Mouse (Mus musculus) NIH3T3 (cell line): ENCODE results near the gene Cog3.

Experiments used
- DNase-seq: peaks from one replicate; pipeline ENCODE4 v3.0.0-alpha.2; 2012; ENCODE audit warnings: low read depth

Gene Cog3

DNA sequence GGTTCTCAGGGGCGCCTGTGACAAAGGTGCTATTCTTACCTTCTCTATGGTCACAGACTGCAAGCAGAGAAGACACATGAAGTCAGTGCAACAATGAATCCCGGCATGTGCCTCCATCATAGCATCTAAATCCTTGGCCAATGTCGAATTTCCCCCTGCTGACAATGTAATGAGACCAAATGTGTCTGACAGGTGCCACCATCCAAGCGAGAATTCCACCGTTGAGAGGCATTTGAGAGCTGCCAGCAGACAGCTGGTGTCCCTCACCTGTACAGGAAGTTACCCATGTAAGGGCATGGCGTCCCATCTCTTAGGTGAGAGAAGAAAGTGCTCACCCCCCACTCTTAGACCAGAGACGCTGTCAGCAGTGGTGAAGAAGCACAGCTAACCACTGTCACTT is 4.1 kb upstream of the Cog3 start:
- DNase-seq = no peak

- no peak for DNase-seq
These were observed 3.5 kb upstream of the Cog3 start for GRCm38 (mm10) chr14:75757821-75758220.

GRCm38 (mm10) chr14:75756971-75757370 is 2.7 kb upstream of the Cog3 start:
- peak; percentile 76 for DNase-seq

- DNase-seq = no peak
These were observed 1.1 kb downstream of the Cog3 start for GRCm38 (mm10) chr14:75753206-75753605.

DNA sequence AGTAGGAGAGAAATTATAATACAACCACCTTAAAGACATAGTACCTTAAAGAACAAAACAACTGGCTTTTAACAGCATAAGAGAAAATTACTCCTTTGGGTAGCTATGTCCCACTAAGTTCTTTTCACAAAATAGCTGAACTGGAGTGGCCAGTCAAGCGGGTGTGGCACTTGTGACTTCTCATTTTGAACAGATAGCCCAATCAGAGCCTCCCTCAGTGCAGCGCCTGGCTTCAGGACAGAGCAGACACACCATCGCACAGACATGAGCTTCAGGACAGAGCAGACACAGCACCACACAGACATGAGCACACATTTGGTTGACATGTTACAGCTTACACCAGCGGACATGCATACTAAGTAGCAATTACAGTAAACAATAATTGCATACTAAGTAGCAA is 3.3 kb downstream of the Cog3 start:
- no peak for DNase-seq

DNA sequence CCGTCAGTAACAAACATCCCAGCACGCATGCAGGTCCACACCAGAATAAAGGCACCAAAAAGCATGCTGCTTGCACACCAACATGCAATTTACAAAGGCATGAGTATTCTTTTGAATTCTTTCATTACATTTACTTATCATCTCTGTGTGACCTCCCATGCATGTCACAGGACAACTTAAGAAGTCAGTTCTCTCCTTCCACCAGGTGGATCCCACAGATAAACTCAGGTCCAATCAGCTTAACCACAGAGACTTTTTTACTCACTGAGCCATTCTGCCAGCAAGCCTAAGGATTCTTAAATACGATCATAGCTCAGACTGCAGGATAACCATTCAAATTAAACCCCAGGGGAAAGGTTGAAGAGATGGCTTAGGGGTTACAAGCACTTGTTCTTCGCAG is 5.2 kb downstream of the Cog3 start:
- DNase-seq = no peak

DNA sequence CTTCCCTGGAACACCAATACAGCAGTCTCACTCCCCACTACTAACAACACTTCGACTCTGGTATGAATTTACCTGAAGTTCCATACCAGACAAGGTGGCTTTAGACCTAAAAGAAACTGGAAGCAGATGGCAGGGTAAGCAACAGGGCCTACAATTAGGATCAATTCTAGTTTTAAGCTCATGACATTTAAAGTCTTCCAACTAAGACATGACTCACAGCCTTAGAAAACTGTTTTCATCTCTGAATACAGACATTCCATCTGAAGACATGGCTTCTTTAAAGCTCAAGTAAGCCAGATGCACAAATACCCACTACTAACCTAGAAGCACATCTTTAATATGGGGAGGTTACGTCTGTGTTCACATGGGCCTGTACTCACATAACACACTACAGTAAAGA is 6.4 kb downstream of the Cog3 start:
- no peak for DNase-seq

- DNase-seq = no peak
These were observed 12.4 kb downstream of the Cog3 start for GRCm38 (mm10) chr14:75741904-75742303.

DNA sequence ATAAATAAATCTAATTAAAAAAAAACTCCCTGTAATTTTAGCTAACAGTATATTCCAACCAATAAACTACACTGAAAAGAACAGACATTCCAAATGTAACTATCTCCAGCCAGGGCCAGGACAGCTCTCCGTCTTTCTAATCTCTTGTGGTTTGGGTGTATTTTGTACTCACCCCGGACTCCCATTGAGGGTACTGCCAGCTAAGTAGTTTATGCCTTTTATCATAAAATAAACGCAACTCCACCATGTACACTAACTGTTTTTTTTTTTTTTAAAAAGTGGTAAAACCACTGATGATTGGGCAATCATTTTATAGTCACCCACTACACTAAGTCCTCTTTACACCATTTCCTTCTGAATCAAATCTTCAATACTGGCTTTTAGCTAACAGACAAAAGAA is 18.7 kb downstream of the Cog3 start:
- no peak for DNase-seq

DNA sequence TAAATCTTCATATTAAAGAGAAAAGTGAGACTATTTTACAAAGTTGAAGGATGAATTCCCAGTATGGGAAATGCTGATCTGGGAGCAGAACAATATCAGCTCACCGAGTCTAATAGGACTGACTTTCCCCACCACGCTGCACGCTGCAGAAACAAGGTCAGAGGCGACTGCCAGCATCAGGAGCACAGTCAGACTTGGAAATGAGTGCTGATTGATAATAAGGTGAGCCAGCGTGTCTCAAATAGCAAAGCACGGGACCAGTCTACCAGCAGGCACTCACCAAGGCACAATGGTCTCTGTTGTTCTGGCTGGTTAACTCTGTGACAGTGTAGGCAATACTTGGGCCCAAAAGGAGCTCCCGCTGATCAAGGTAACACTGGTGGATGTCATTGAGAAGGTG is 21.7 kb downstream of the Cog3 start:
- DNase-seq = no peak

DNA sequence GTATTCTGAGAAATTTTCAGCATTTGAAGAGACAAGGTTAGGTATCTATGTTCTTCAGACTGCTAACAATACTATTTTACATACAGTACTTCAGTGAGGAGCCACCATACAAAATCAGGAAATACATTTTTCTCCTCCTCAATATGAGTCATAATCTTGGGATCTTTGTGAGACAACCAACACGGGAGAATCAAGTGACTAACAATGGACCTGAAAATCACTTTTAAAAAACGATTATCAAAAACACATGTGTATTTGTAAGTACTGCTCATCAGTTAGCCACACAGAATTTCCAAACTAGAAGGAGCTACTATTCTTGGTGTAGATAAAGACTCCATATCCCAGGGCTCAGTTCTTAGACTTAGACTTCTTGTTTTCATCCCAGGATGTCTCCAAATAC is 23.0 kb downstream of the Cog3 start:
- DNase-seq = peak; percentile 60

DNA sequence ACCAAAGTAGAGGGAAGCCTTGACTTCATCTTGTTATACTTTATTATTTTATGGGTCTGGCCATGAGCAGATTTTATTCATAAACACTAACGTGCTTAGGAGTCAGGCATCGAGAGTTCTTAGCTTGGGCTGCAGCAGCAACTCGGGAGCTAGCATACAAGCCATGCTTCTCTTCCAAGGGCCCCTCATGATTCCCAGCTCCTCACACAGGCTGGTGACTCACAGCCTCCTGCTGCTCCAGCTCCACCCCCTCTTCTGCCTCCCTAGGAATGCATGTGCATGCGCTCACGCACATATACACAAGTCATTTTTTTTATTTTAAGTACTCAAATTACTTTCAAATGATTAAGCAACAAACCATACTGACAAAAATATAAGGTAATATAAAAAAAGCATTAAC is 26.2 kb downstream of the Cog3 start:
- DNase-seq = no peak

DNA sequence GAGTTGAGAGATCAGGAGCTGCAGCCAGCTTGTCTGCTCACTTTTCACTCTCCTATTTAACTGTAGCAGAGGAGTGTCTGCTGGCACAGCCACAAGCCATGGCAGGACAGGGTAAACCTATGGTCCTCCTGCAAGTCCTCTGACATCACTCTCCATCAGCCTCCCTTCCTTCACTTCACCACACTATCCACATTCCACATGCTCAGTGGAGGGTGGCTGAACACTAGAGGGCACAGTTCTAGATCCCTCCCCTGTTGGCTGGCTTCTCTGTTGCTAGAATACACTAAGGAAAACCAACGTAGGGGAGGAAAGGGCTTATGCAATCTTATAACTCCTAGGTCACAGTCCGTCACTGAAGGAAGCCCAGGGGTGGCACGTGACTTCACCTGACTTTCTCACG is 27.3 kb downstream of the Cog3 start:
- DNase-seq = peak; percentile 39

DNA sequence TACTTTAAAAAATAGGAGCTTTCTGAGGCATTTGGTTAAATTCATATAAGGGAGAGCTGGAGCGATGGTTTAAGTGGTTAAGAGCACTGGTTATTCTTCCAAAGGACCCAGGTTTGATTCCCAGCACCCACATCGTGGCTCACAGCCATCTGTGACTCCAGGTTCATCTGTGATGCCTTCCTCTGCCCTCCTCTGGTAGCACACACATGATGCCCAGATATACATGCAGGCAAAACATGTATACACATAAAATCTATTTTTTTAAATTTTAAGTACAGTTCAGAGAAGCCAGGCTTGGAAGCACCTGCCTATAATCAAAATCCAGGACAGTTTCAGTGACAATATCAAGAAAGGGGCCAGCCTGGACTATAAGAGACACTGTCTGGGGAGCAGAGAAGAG is 31.5 kb downstream of the Cog3 start:
- no peak for DNase-seq

- DNase-seq = peak; percentile 81
These were observed 32.2 kb downstream of the Cog3 start for GRCm38 (mm10) chr14:75721977-75722563.

DNA sequence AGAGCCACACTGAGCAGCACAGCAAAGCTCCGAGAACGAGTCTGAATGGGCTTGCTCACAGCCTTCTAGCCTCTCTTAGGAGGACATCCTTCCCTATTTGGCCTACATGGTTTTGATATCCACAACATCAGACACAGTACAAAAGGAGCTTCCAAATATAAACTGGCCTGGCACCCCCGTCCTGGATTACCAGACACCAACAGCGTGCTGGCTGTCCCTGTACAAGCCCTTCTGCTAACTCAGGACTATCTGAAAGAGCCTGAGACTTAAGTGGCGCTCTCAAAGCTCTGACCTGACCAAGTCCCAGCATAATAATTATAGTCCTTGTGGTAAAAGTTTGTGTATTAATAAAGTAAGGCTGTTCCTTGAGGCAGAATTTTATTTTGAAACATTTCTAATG is 34.2 kb downstream of the Cog3 start:
- no peak for DNase-seq

- no peak for DNase-seq
These were observed 37.9 kb downstream of the Cog3 start for GRCm38 (mm10) chr14:75716410-75716809.

GRCm38 (mm10) chr14:75713661-75714060 is 40.7 kb downstream of the Cog3 start:
- peak; percentile 15 for DNase-seq

- DNase-seq = no peak
These were observed 41.6 kb downstream of the Cog3 start for GRCm38 (mm10) chr14:75712687-75713086.

GRCm38 (mm10) chr14:75711731-75712130 is 42.6 kb downstream of the Cog3 start:
- no peak for DNase-seq

GRCm38 (mm10) chr14:75708986-75709385 is 45.3 kb downstream of the Cog3 start:
- DNase-seq = no peak

GRCm38 (mm10) chr14:75707771-75708170 is 46.5 kb downstream of the Cog3 start:
- no peak for DNase-seq

DNA sequence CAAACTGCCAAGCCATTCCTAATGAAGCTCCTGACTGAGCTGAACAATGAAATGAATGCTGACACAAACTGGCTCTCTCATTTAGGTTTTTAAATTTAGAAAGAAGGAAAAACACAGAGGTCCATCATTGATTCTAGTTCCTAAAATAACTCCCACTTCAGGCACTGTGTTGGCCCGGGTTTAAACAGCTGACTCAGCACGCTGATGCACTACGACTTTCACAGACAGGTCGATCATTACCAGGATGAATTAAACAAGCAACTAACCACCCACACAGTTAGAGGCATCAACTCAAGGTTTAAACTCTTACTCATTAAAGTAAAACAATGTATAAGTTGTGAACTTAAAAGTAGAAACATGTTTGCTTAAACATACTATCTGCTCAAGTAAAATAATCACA is 47.7 kb downstream of the Cog3 start:
- no peak for DNase-seq

GRCm38 (mm10) chr14:75697928-75698327 is 56.4 kb downstream of the Cog3 start:
- no peak for DNase-seq

GRCm38 (mm10) chr14:75696096-75696495 is 58.2 kb downstream of the Cog3 start:
- DNase-seq = no peak
